Mouse (Mus musculus) liver, embryonic 12.5 days (tissue): Measurements from ENCODE around the gene Zfp488. TPM values are rescaled to one million over a fixed set of nuclear protein-coding genes. Genes with fewer than 3 reads are reported as not detected.

ENCODE experiments used
- ATAC-seq: fragments of 200-750 bp; cut with Nextera tagmentation; 2 replicates; pipeline ENCODE4 v1.8.0; 2017; ENCODE audit warnings: moderate number of reproducible peaks, mild to moderate bottlenecking, moderate library complexity
- H3K27ac ChIP-seq: fragments of 300-500 bp; sonication (generic); 2 replicates; pipeline ENCODE4 v1.5.1; 2016; ENCODE audit warnings: mild to moderate bottlenecking
- H3K27me3 ChIP-seq: fragments of 300-500 bp; sonication (generic); replicated peaks from 2 replicates; pipeline ENCODE4 v1.6.1; 2016; ENCODE audit warnings: mild to moderate bottlenecking, moderate library complexity
- H3K36me3 ChIP-seq: fragments of 300-500 bp; sonication (generic); 2 replicates; pipeline ENCODE4 v1.6.1; 2016; ENCODE audit warnings: mild to moderate bottlenecking, moderate library complexity
- H3K4me1 ChIP-seq: fragments of 300-500 bp; sonication (generic); 2 replicates; pipeline ENCODE4 v1.6.1; 2016
- H3K4me2 ChIP-seq: fragments of 300-500 bp; sonication (generic); 2 replicates; pipeline ENCODE4 v1.6.1; 2016; ENCODE audit warnings: mild to moderate bottlenecking, moderate library complexity
- H3K4me3 ChIP-seq: fragments of 300-500 bp; sonication (generic); 2 replicates; pipeline ENCODE4 v1.5.1; 2016; ENCODE audit warnings: mild to moderate bottlenecking, moderate library complexity
- H3K9ac ChIP-seq: fragments of 300-500 bp; sonication (generic); 2 replicates; pipeline ENCODE4 v1.6.1; 2016; ENCODE audit warnings: mild to moderate bottlenecking, moderate library complexity
- H3K9me3 ChIP-seq: fragments of 300-500 bp; sonication (generic); replicated peaks from 2 replicates; pipeline ENCODE4 v1.6.1; 2016; ENCODE audit warnings: mild to moderate bottlenecking, moderate library complexity
- WGBS: fragments of 180-500 bp; shearing (Covaris S2); methylation state at CpG from one replicate; pipeline ENCODE4 v1.1.7; 2016; ENCODE audit not compliant: insufficient replicate concordance; 5-methylcytosine and 5-hydroxymethylcytosine counted together
- polyA plus RNA-seq: library from polyadenylated mRNA; unstranded; fragments of >200 nt; fragmentation: Nextera tagmentation; extraction: Ambion mirVana; gene quantifications from 2 replicates; pipeline ENCODE4 v1.2.1, GENCODE M21; 2016

The Zfp488 gene
- polyA plus RNA-seq, 1 experiment from 2014 or later: 0.05 TPM

GRCm38 (mm10) chr14:33940739-33941138 lies 37.8 kb downstream of the Zfp488 start, which contains the start of gene Gdf2:
Gene Gdf2, plus strand, starts transcription at chr14:33941039.
- no peak within 1 kb of the TSS for H3K4me2 ChIP-seq
- no peaks in the 10 kb centered on the region for H3K9me3 ChIP-seq
- H3K4me1 ChIP-seq: no peaks in the 10 kb centered on the region
- H3K9ac ChIP-seq: no peak within 1 kb of the TSS
- 0 out of 2 replicates have a peak, but pooled peaks have one; percentile 30 for ATAC-seq
- peak within 1 kb of the TSS; percentile 54 for H3K27ac ChIP-seq
- peak within 1 kb of the TSS; percentile 8 for H3K4me3 ChIP-seq
- 49% methylated on average over 8 of the region's 8 CpGs for WGBS
- no peaks in the 10 kb centered on the region for H3K27me3 ChIP-seq
- H3K36me3 ChIP-seq: no peaks in the 10 kb centered on the region

- 18% methylated on average over 9 of the region's 9 CpGs for WGBS
- Histone ChIP-seq H3K4me2 (0 out of 2 replicates have a peak overlapping the region, but pooled peaks have one; percentile 23), H3K27ac (no peak overlapping the region), H3K9ac (no peak overlapping the region), H3K4me3 (no peak overlapping the region), H3K4me1 (no peaks in the 10 kb centered on the region), H3K9me3 (no peaks in the 10 kb centered on the region), H3K36me3 (no peaks in the 10 kb centered on the region), H3K27me3 (0 out of 2 replicates have a peak, but pooled peaks cover 3% of the 10 kb centered on the region)
- ATAC-seq: no peak
These were observed 39.4 kb downstream of the Zfp488 start for GRCm38 (mm10) chr14:33939117-33939516.

GRCm38 (mm10) chr14:33933778-33934317 lies 44.7 kb downstream of the Zfp488 start:
- Histone ChIP-seq H3K27ac (no peak overlapping the region), H3K27me3 (peaks cover 40% of the 10 kb centered on the region), H3K4me2 (no peak overlapping the region), H3K4me3 (no peak overlapping the region), H3K36me3 (no peaks in the 10 kb centered on the region), H3K9ac (no peak overlapping the region), H3K9me3 (no peaks in the 10 kb centered on the region), H3K4me1 (no peaks in the 10 kb centered on the region)
- 28% methylated on average over 5 of the region's 5 CpGs for WGBS
- ATAC-seq: no peak

GRCm38 (mm10) chr14:33932935-33933703 lies 45.4 kb downstream of the Zfp488 start:
- Histone ChIP-seq H3K4me2 (no peak overlapping the region), H3K36me3 (no peaks in the 10 kb centered on the region), H3K9me3 (no peaks in the 10 kb centered on the region), H3K4me3 (no peak overlapping the region), H3K9ac (no peak overlapping the region), H3K27ac (no peak overlapping the region), H3K4me1 (no peaks in the 10 kb centered on the region), H3K27me3 (peaks cover 45% of the 10 kb centered on the region)
- WGBS: 43% methylated on average over 10 of the region's 10 CpGs
- ATAC-seq: no peak

- no peaks in the 10 kb centered on the region for H3K36me3 ChIP-seq
- no peak overlapping the region for H3K4me3 ChIP-seq
- no peak overlapping the region for H3K4me2 ChIP-seq
- no peak overlapping the region for H3K27ac ChIP-seq
- WGBS: 32% methylated on average over 17 of the region's 17 CpGs
- H3K4me1 ChIP-seq: no peaks in the 10 kb centered on the region
- peaks cover 56% of the 10 kb centered on the region for H3K27me3 ChIP-seq
- H3K9ac ChIP-seq: no peak overlapping the region
- ATAC-seq: no peak
- H3K9me3 ChIP-seq: no peaks in the 10 kb centered on the region
These were observed 46.7 kb downstream of the Zfp488 start for GRCm38 (mm10) chr14:33931853-33932252.

GRCm38 (mm10) chr14:33923168-33924070 lies 55.1 kb downstream of the Zfp488 start, which contains the start of gene Gdf10:
Gene Gdf10, plus strand, starts transcription at chr14:33923587.
- no peaks in the 10 kb centered on the region for H3K36me3 ChIP-seq
- ATAC-seq: no peak
- no peaks in the 10 kb centered on the region for H3K9me3 ChIP-seq
- peak within 1 kb of the TSS; percentile 49 for H3K4me3 ChIP-seq
- no peak within 1 kb of the TSS; the same call in 1 of the 2 replicates for H3K27ac ChIP-seq
- 3% methylated on average over 61 of the region's 85 CpGs for WGBS
- H3K4me1 ChIP-seq: 0 out of 2 replicates have a peak, but pooled peaks cover 3% of the 10 kb centered on the region
- H3K27me3 ChIP-seq: peaks cover 90% of the 10 kb centered on the region
- H3K9ac ChIP-seq: peak within 1 kb of the TSS; percentile 32; the same call in 1 of the 2 replicates
- peak within 1 kb of the TSS; percentile 68 for H3K4me2 ChIP-seq

- Histone ChIP-seq H3K4me1 (0 out of 2 replicates have a peak, but pooled peaks cover 3% of the 10 kb centered on the region), H3K9me3 (no peaks in the 10 kb centered on the region), H3K27me3 (peaks cover 84% of the 10 kb centered on the region), H3K36me3 (no peaks in the 10 kb centered on the region), H3K4me3 (peak overlapping the region; percentile 49), H3K9ac (no peak overlapping the region), H3K27ac (no peak overlapping the region), H3K4me2 (peak overlapping the region; percentile 68)
- 23% methylated on average over 8 of the region's 8 CpGs for WGBS
- ATAC-seq: no peak
These were observed 55.8 kb downstream of the Zfp488 start for GRCm38 (mm10) chr14:33922771-33923167.

GRCm38 (mm10) chr14:33920727-33921559 lies 57.6 kb downstream of the Zfp488 start:
- Histone ChIP-seq H3K9ac (no peak overlapping the region), H3K4me3 (no peak overlapping the region), H3K9me3 (no peaks in the 10 kb centered on the region), H3K4me1 (0 out of 2 replicates have a peak, but pooled peaks cover 3% of the 10 kb centered on the region), H3K4me2 (no peak overlapping the region), H3K27me3 (peaks cover 67% of the 10 kb centered on the region), H3K36me3 (no peaks in the 10 kb centered on the region), H3K27ac (no peak overlapping the region)
- 50% methylated on average over 14 of the region's 14 CpGs for WGBS
- no peak for ATAC-seq

Other genes with a start within 250 kb of the Zfp488 start
- 11.4 and 15.6 TPM in 2 replicates for gene Gdf10, start 55.2 kb downstream of the Zfp488 start, polyA plus RNA-seq
- 14.4 and 15.0 TPM in 2 replicates for gene Gdf2, start 37.7 kb downstream of the Zfp488 start, polyA plus RNA-seq
- 0.10 and 0.12 TPM in 2 replicates for gene Rbp3, start 24.8 kb downstream of the Zfp488 start, polyA plus RNA-seq
- gene Gm30083, start 36.4 kb upstream of the Zfp488 start, polyA plus RNA-seq: not detected in 2 replicates
- gene Gm5460, start 38.0 kb upstream of the Zfp488 start, polyA plus RNA-seq: not detected in 2 replicates
- gene Antxrl, start 73.9 kb upstream of the Zfp488 start, polyA plus RNA-seq: not detected in 2 replicates
- gene Anxa8, start 107.2 kb upstream of the Zfp488 start, polyA plus RNA-seq: 0.11 TPM in 1 of 2 replicates, not detected in the other
- not detected in 2 replicates for gene A630023A22Rik, start 124.0 kb upstream of the Zfp488 start, polyA plus RNA-seq
- gene Npy4r, start 173.7 kb upstream of the Zfp488 start, polyA plus RNA-seq: not detected in 2 replicates
- gene Gprin2, start 222.9 kb upstream of the Zfp488 start, polyA plus RNA-seq: 0.13 TPM in 2 replicates
- 0.44 TPM in 2 replicates for gene Syt15, start 240.8 kb upstream of the Zfp488 start, polyA plus RNA-seq